In genomic region chr7:132338350-132338749, GRCm38 (mm10) we compare ENCODE assay signal across 11 mouse cellular contexts. TPM values are rescaled to one million over a fixed set of nuclear protein-coding genes. Genes with fewer than 3 reads are reported as not detected.
DNase-seq lines count a peak whose midpoint lies in the region; ATAC-seq lines count a peak whose summit lies in the region.
"Had no signal": no experiment of that assay in that cellular context is flagged by ENCODE, and none has a peak within 500 bp of the region (broad histone marks: within the 10 kb centered on the region; RNA-seq: fewer than 3 reads in every experiment).

No protein-coding gene starts in this region.

- peak; percentile 80 for DNase-seq in lung, postnatal 36 days
- no peak for DNase-seq in gastrocnemius, postnatal 14 days
- DNase-seq in urinary bladder, adult 18-20 months (ENCODE audit: low spot score in 2 of 2), result no peak

- H3K36me3 ChIP-seq in hindbrain, embryonic 16.5 days (ENCODE audit: control insufficient read depth, insufficient read depth, low read length), result no peaks in the 10 kb centered on the region
- no peaks in the 10 kb centered on the region for H3K36me3 ChIP-seq in hindbrain, embryonic 13.5 days
- no peaks in the 10 kb centered on the region for H3K36me3 ChIP-seq in heart, embryonic 13.5 days
- no peaks in the 10 kb centered on the region for H3K36me3 ChIP-seq in kidney, embryonic 16.5 days (ENCODE audit: insufficient read depth, low read length)
- H3K36me3 ChIP-seq: forebrain, embryonic 15.5 days; limb, embryonic 13.5 days had no signal

- no peak for ATAC-seq in hindbrain, embryonic 16.5 days
- no peak for ATAC-seq in hindbrain, embryonic 13.5 days (ENCODE audit: low FRiP score)
- no peak for ATAC-seq in heart, embryonic 13.5 days (ENCODE audit: extremely low read depth, insufficient number of reproducible peaks, low FRiP score, low TSS enrichment)
- no peak for ATAC-seq in kidney, embryonic 16.5 days (ENCODE audit: low FRiP score, low TSS enrichment)
- no peak for ATAC-seq in granulocyte monocyte progenitor cell, adult 5-6 weeks (replicated peaks; ENCODE audit: poor library complexity, severe bottlenecking)
- ATAC-seq: forebrain, embryonic 15.5 days; Patski had no signal

- 64% methylated on average over 6 of the region's 6 CpGs for WGBS in hindbrain, embryonic 16.5 days
- 64% methylated on average over 6 of the region's 6 CpGs for WGBS in hindbrain, embryonic 13.5 days
- whole genome bisulfite sequencing in heart, embryonic 13.5 days, result 53% methylated on average over 6 of the region's 6 CpGs
- WGBS in kidney, embryonic 16.5 days, result 64% methylated on average over 6 of the region's 6 CpGs

- peak overlapping the region; percentile 42; the same call in 1 of the 2 replicates for H3K27ac ChIP-seq in hindbrain, embryonic 16.5 days (ENCODE audit: low read depth, low read length)
- no peak overlapping the region for H3K27ac ChIP-seq in hindbrain, embryonic 13.5 days
- peak overlapping the region; percentile 83 for H3K27ac ChIP-seq in heart, embryonic 13.5 days (replicated peaks)
- H3K27ac ChIP-seq in kidney, embryonic 16.5 days (ENCODE audit: low read length), result peak overlapping the region; percentile 89
- H3K27ac ChIP-seq: limb, embryonic 13.5 days had no signal

- intact Hi-C loops in gastrocnemius, postnatal 14 days (cut with DNase I; ENCODE audit: low total_unique reads), result no loop called here

- H3K9me3 ChIP-seq in hindbrain, embryonic 16.5 days (ENCODE audit: control insufficient read depth, low read length), result no peaks in the 10 kb centered on the region
- H3K9me3 ChIP-seq in hindbrain, embryonic 13.5 days, result no peaks in the 10 kb centered on the region
- no peaks in the 10 kb centered on the region; the same call in 1 of the 2 replicates for H3K9me3 ChIP-seq in heart, embryonic 13.5 days
- H3K9me3 ChIP-seq in kidney, embryonic 16.5 days (ENCODE audit: low read length), result 0 out of 2 replicates have a peak, but pooled peaks cover 4% of the 10 kb centered on the region
- H3K9me3 ChIP-seq: forebrain, embryonic 15.5 days; limb, embryonic 13.5 days had no signal

- H3K4me3 ChIP-seq in hindbrain, embryonic 16.5 days (ENCODE audit: low read length), result no peak overlapping the region
- H3K4me3 ChIP-seq in hindbrain, embryonic 13.5 days, result no peak overlapping the region
- H3K4me3 ChIP-seq in heart, embryonic 13.5 days, result no peak overlapping the region
- no peak overlapping the region for H3K4me3 ChIP-seq in kidney, embryonic 16.5 days (ENCODE audit: low read length)
- H3K4me3 ChIP-seq: forebrain, embryonic 15.5 days; limb, embryonic 13.5 days had no signal

- H3K4me1 ChIP-seq in hindbrain, embryonic 16.5 days (ENCODE audit: control insufficient read depth, insufficient read depth, low read depth, low read length), result peaks cover 13% of the 10 kb centered on the region
- H3K4me1 ChIP-seq in hindbrain, embryonic 13.5 days (replicated peaks), result peaks cover 28% of the 10 kb centered on the region
- H3K4me1 ChIP-seq in heart, embryonic 13.5 days, result peaks cover 22% of the 10 kb centered on the region
- H3K4me1 ChIP-seq in kidney, embryonic 16.5 days (ENCODE audit: insufficient read depth, low read length), result peaks cover 14% of the 10 kb centered on the region

- no peak overlapping the region for H3K4me2 ChIP-seq in hindbrain, embryonic 16.5 days (ENCODE audit: low read length)
- no peak overlapping the region for H3K4me2 ChIP-seq in hindbrain, embryonic 13.5 days
- no peak overlapping the region for H3K4me2 ChIP-seq in heart, embryonic 13.5 days
- no peak overlapping the region for H3K4me2 ChIP-seq in kidney, embryonic 16.5 days (replicated peaks; ENCODE audit: low read depth, low read length)
- H3K4me2 ChIP-seq: forebrain, embryonic 15.5 days; limb, embryonic 13.5 days had no signal

- H3K27me3 ChIP-seq in hindbrain, embryonic 16.5 days (replicated peaks; ENCODE audit: control insufficient read depth, insufficient read depth, low read length), result no peaks in the 10 kb centered on the region
- no peaks in the 10 kb centered on the region for H3K27me3 ChIP-seq in hindbrain, embryonic 13.5 days
- H3K27me3 ChIP-seq in heart, embryonic 13.5 days (replicated peaks), result peaks cover 4% of the 10 kb centered on the region; the same call in 1 of the 2 replicates
- H3K27me3 ChIP-seq in kidney, embryonic 16.5 days (ENCODE audit: insufficient read depth, low read length), result no peaks in the 10 kb centered on the region
- H3K27me3 ChIP-seq: forebrain, embryonic 15.5 days; limb, embryonic 13.5 days; Patski had no signal

- no peak overlapping the region for H3K9ac ChIP-seq in hindbrain, embryonic 16.5 days (ENCODE audit: low read depth, low read length)
- H3K9ac ChIP-seq in hindbrain, embryonic 13.5 days, result no peak overlapping the region
- no peak overlapping the region for H3K9ac ChIP-seq in heart, embryonic 13.5 days
- H3K9ac ChIP-seq in kidney, embryonic 16.5 days (replicated peaks; ENCODE audit: low read length), result no peak overlapping the region
- H3K9ac ChIP-seq: forebrain, embryonic 15.5 days; limb, embryonic 13.5 days had no signal

RNA-seq across cellular contexts. Expression of gene Chst15, which starts 21.3 kb away (rescaled TPM):
- 18.5 and 24.4 TPM in 2 replicates for polyA plus RNA-seq in hindbrain, embryonic 16.5 days (2015; fragmentation: Nextera tagmentation; extraction: Ambion mirVana)
- 22.2 and 24.4 TPM in 2 replicates for polyA plus RNA-seq in hindbrain, embryonic 13.5 days (2015; fragmentation: Nextera tagmentation; extraction: Ambion mirVana)
- 3.1 and 3.8 TPM in 2 replicates for polyA plus RNA-seq in heart, embryonic 13.5 days (2015; fragmentation: Nextera tagmentation; extraction: Ambion mirVana)
- polyA plus RNA-seq in kidney, embryonic 16.5 days (2015; fragmentation: Nextera tagmentation; extraction: Ambion mirVana), result 19.7 and 21.0 TPM in 2 replicates
- total RNA-seq in gastrocnemius, postnatal 14 days (2021), result 1 to 10 TPM; 5.8 to 8.4 TPM
- total RNA-seq in granulocyte monocyte progenitor cell, adult 5-6 weeks (2014; fragmentation: Nextera tagmentation), result 10.1 and 22.1 TPM in 2 replicates
- 4.6 and 6.1 TPM in 2 replicates for total RNA-seq in granulocyte monocyte progenitor cell, adult 5-6 weeks (2017)
